Mouse (Mus musculus) forebrain, embryonic 16.5 days (tissue): ENCODE data around the gene Ube3a. TPM values are rescaled to one million over a fixed set of nuclear protein-coding genes. Genes with fewer than 3 reads are reported as not detected.

Experiments
- ATAC-seq: fragments of 200-750 bp; cut with Nextera tagmentation; 2 replicates; pipeline ENCODE4 v1.8.0; 2017; ENCODE audit warnings: mild to moderate bottlenecking, moderate library complexity
- H3K27ac ChIP-seq: fragments of 300-500 bp; sonication (generic); 2 replicates; pipeline ENCODE4 v1.5.1; 2014; ENCODE audit warnings: low read length, control low read depth
- H3K27me3 ChIP-seq: fragments of 300-500 bp; sonication (generic); replicated peaks from 2 replicates; pipeline ENCODE4 v1.6.1; 2014; ENCODE audit warnings: low read length; ENCODE audit not compliant: control insufficient read depth, insufficient read depth
- H3K36me3 ChIP-seq: fragments of 300-500 bp; sonication (generic); 2 replicates; pipeline ENCODE4 v1.6.1; 2014; ENCODE audit not compliant: control insufficient read depth, insufficient read depth
- H3K4me1 ChIP-seq: fragments of 300-500 bp; sonication (generic); replicated peaks from 2 replicates; pipeline ENCODE4 v1.6.1; 2014; ENCODE audit warnings: low read length; ENCODE audit not compliant: control insufficient read depth, insufficient read depth
- H3K4me2 ChIP-seq: fragments of 300-500 bp; sonication (generic); 2 replicates; pipeline ENCODE4 v1.6.1; 2014; ENCODE audit warnings: mild to moderate bottlenecking, low read length, control low read depth
- H3K4me3 ChIP-seq: fragments of 300-500 bp; sonication (generic); replicated peaks from 2 replicates; pipeline ENCODE4 v1.5.1; 2014; ENCODE audit warnings: mild to moderate bottlenecking, low read length, control low read depth
- H3K9ac ChIP-seq: fragments of 300-500 bp; sonication (generic); replicated peaks from 2 replicates; pipeline ENCODE4 v1.6.1; 2014; ENCODE audit warnings: low read depth, low read length, control low read depth
- H3K9me3 ChIP-seq: fragments of 300-500 bp; sonication (generic); 2 replicates; pipeline ENCODE4 v1.6.1; 2016; ENCODE audit warnings: low read length; ENCODE audit not compliant: control insufficient read depth
- WGBS: fragments of 180-500 bp; shearing (Covaris S2); extraction: QIAGEN DNeasy Blood & Tissue Kit; methylation state at CpG from one replicate; pipeline ENCODE4 v1.1.7; 2014; 5-methylcytosine and 5-hydroxymethylcytosine counted together
- polyA plus RNA-seq: library from polyadenylated mRNA; unstranded; fragments of >200 nt; fragmentation: Nextera tagmentation; extraction: Ambion mirVana; gene quantifications from 2 replicates; pipeline ENCODE4 v1.2.1, GENCODE M21; 2015

The Ube3a gene
- 166 and 190 TPM in 2 replicates for polyA plus RNA-seq

GRCm38 (mm10) chr7:59228045-59228865 is at the start of gene Ube3a:
Gene Ube3a (plus strand): TSS chr7:59228750.
- H3K27ac ChIP-seq = peak within 1 kb of the TSS; percentile 99
- peak within 1 kb of the TSS; percentile 96 for H3K9ac ChIP-seq
- under 1% methylated on average over 50 of the region's 50 CpGs for WGBS
- no peaks in the 10 kb centered on the region for H3K27me3 ChIP-seq
- H3K4me3 ChIP-seq = peak within 1 kb of the TSS; percentile 87
- H3K4me2 ChIP-seq = peak within 1 kb of the TSS; percentile 71
- H3K9me3 ChIP-seq = no peaks in the 10 kb centered on the region
- no peaks in the 10 kb centered on the region for H3K36me3 ChIP-seq
- H3K4me1 ChIP-seq = peaks cover 12% of the 10 kb centered on the region
- ATAC-seq = peak; percentile 97

GRCm38 (mm10) chr7:59192831-59193230 is 35.7 kb upstream of the Ube3a start:
- Histone ChIP-seq H3K27ac (no peak overlapping the region), H3K36me3 (no peaks in the 10 kb centered on the region), H3K4me1 (no peaks in the 10 kb centered on the region), H3K9me3 (no peaks in the 10 kb centered on the region), H3K4me3 (no peak overlapping the region), H3K4me2 (no peak overlapping the region), H3K27me3 (no peaks in the 10 kb centered on the region), H3K9ac (no peak overlapping the region)
- no peak for ATAC-seq

- no peaks in the 10 kb centered on the region for H3K36me3 ChIP-seq
- H3K27me3 ChIP-seq = no peaks in the 10 kb centered on the region
- H3K4me3 ChIP-seq = no peak overlapping the region
- no peak for ATAC-seq
- H3K4me2 ChIP-seq = no peak overlapping the region
- no peak overlapping the region for H3K9ac ChIP-seq
- no peaks in the 10 kb centered on the region for H3K4me1 ChIP-seq
- 83% methylated on average over 1 of the region's 1 CpGs for WGBS
- H3K9me3 ChIP-seq = peaks cover 9% of the 10 kb centered on the region
- H3K27ac ChIP-seq = no peak overlapping the region
Observed at GRCm38 (mm10) chr7:59214911-59215310, 13.6 kb upstream of the Ube3a start.

- no peak for ATAC-seq
- no peak overlapping the region for H3K4me2 ChIP-seq
- no peak overlapping the region for H3K9ac ChIP-seq
- H3K36me3 ChIP-seq = no peaks in the 10 kb centered on the region
- no peak overlapping the region for H3K4me3 ChIP-seq
- no peak overlapping the region for H3K27ac ChIP-seq
- no peaks in the 10 kb centered on the region for H3K27me3 ChIP-seq
- WGBS = 94% methylated on average over 1 of the region's 1 CpGs
- H3K4me1 ChIP-seq = no peaks in the 10 kb centered on the region
- H3K9me3 ChIP-seq = no peaks in the 10 kb centered on the region
Observed at GRCm38 (mm10) chr7:59221244-59221643, 7.3 kb upstream of the Ube3a start.

- H3K9ac ChIP-seq = peak overlapping the region; percentile 96
Observed at GRCm38 (mm10) chr7:59228866-59229182, 274 bp downstream of the Ube3a start.

GRCm38 (mm10) chr7:59229183-59229911 is 797 bp downstream of the Ube3a start:
- no peaks in the 10 kb centered on the region for H3K9me3 ChIP-seq
- H3K4me3 ChIP-seq = peak overlapping the region; percentile 87
- H3K4me2 ChIP-seq = peak overlapping the region; percentile 52
- ATAC-seq = peak; percentile 55
- peaks cover 12% of the 10 kb centered on the region for H3K4me1 ChIP-seq
- WGBS = 2% methylated on average over 52 of the region's 52 CpGs
- H3K27me3 ChIP-seq = no peaks in the 10 kb centered on the region
- H3K9ac ChIP-seq = peak overlapping the region; percentile 96
- H3K27ac ChIP-seq = peak overlapping the region; percentile 99
- H3K36me3 ChIP-seq = no peaks in the 10 kb centered on the region

More at GRCm38 (mm10) chr7:59228866-59229182, 274 bp downstream of the Ube3a start:
- Histone ChIP-seq H3K27me3 (no peaks in the 10 kb centered on the region), H3K4me2 (peak overlapping the region; percentile 52; the same call in 1 of the 2 replicates), H3K4me1 (peaks cover 12% of the 10 kb centered on the region), H3K36me3 (no peaks in the 10 kb centered on the region), H3K9me3 (no peaks in the 10 kb centered on the region), H3K4me3 (peak overlapping the region; percentile 87), H3K27ac (peak overlapping the region; percentile 99)
- ATAC-seq = peak; percentile 75; the same call in 1 of the 2 replicates
- 0% methylated on average over 39 of the region's 39 CpGs for WGBS

GRCm38 (mm10) chr7:59230304-59230703 is 1.8 kb downstream of the Ube3a start:
- H3K9ac ChIP-seq = 0 out of 2 replicates have a peak overlapping the region, but pooled peaks have one; percentile 35
- H3K4me1 ChIP-seq = peaks cover 12% of the 10 kb centered on the region
- H3K4me2 ChIP-seq = peak overlapping the region; percentile 54
- ATAC-seq = no peak
- H3K9me3 ChIP-seq = no peaks in the 10 kb centered on the region
- H3K27ac ChIP-seq = no peak overlapping the region
- 42% methylated on average over 4 of the region's 4 CpGs for WGBS
- no peaks in the 10 kb centered on the region for H3K36me3 ChIP-seq
- peak overlapping the region; percentile 87 for H3K4me3 ChIP-seq
- H3K27me3 ChIP-seq = no peaks in the 10 kb centered on the region

GRCm38 (mm10) chr7:59230768-59231167 is 2.2 kb downstream of the Ube3a start:
- no peak overlapping the region for H3K27ac ChIP-seq
- ATAC-seq = no peak
- 0 out of 2 replicates have a peak overlapping the region, but pooled peaks have one; percentile 32 for H3K9ac ChIP-seq

GRCm38 (mm10) chr7:59231960-59232359 is 3.4 kb downstream of the Ube3a start:
- Histone ChIP-seq H3K4me3 (no peak overlapping the region), H3K9ac (no peak overlapping the region), H3K27me3 (no peaks in the 10 kb centered on the region), H3K4me1 (peaks cover 12% of the 10 kb centered on the region), H3K27ac (no peak overlapping the region), H3K9me3 (no peaks in the 10 kb centered on the region), H3K4me2 (peak overlapping the region; percentile 10), H3K36me3 (no peaks in the 10 kb centered on the region)
- WGBS = 70% methylated on average over 1 of the region's 1 CpGs
- no peak for ATAC-seq

More at GRCm38 (mm10) chr7:59230768-59231167, 2.2 kb downstream of the Ube3a start:
- peak overlapping the region; percentile 54 for H3K4me2 ChIP-seq
- no peaks in the 10 kb centered on the region for H3K36me3 ChIP-seq
- whole genome bisulfite sequencing = 57% methylated on average over 5 of the region's 5 CpGs
- H3K4me3 ChIP-seq = peak overlapping the region; percentile 22
- peaks cover 12% of the 10 kb centered on the region for H3K4me1 ChIP-seq
- H3K9me3 ChIP-seq = no peaks in the 10 kb centered on the region
- no peaks in the 10 kb centered on the region for H3K27me3 ChIP-seq
